Mouse (Mus musculus): ENCODE results near the gene Ktn1. TPM values are rescaled to one million over a fixed set of nuclear protein-coding genes. Genes with fewer than 3 reads are reported as not detected.

The Ktn1 gene
- polyA plus RNA-seq, 1 experiment: 60.7 TPM

- TF ChIP-seq POLR2A (IDR thresholded peaks at IDR 0.05; ENCODE audit: borderline replicate concordance, insufficient read depth, low read length): no peak
- TF ChIP-seq CTCF (IDR thresholded peaks at IDR 0.05; ENCODE audit: borderline replicate concordance, insufficient read depth, low read depth, low read length): no peak
- H3K4me1 ChIP-seq (ENCODE audit: control insufficient read depth, insufficient read depth, low read length): no peaks in the 10 kb centered on the region
- no peak overlapping the region for H3K4me3 ChIP-seq (replicated peaks; ENCODE audit: insufficient read depth, low read depth, low read length)
- WGBS: 32% methylated on average over 6 of the region's 6 CpGs
- DNase-seq: no peak
- H3K27me3 ChIP-seq (ENCODE audit: control insufficient read depth, insufficient read depth, low read length): no peaks in the 10 kb centered on the region
- no peak overlapping the region for H3K27ac ChIP-seq (ENCODE audit: insufficient read depth, low read length)
Observed at GRCm38 (mm10) chr14:47765192-47765591, 116.9 kb downstream of the Ktn1 start.

GRCm38 (mm10) chr14:47765796-47766195 lies 117.5 kb downstream of the Ktn1 start:
- Histone ChIP-seq H3K4me3 (replicated peaks; ENCODE audit: insufficient read depth, low read depth, low read length) (no peak overlapping the region), H3K27me3 (ENCODE audit: control insufficient read depth, insufficient read depth, low read length) (no peaks in the 10 kb centered on the region), H3K4me1 (ENCODE audit: control insufficient read depth, insufficient read depth, low read length) (no peaks in the 10 kb centered on the region), H3K27ac (ENCODE audit: insufficient read depth, low read length) (no peak overlapping the region)
- DNase-seq: no peak
- 50% methylated on average over 3 of the region's 3 CpGs for WGBS
- TF ChIP-seq CTCF (IDR thresholded peaks at IDR 0.05; ENCODE audit: borderline replicate concordance, insufficient read depth, low read depth, low read length) (no peak), POLR2A (IDR thresholded peaks at IDR 0.05; ENCODE audit: borderline replicate concordance, insufficient read depth, low read length) (no peak)

- WGBS: 75% methylated on average over 2 of the region's 2 CpGs
- H3K4me3 ChIP-seq (replicated peaks; ENCODE audit: insufficient read depth, low read depth, low read length): no peak overlapping the region
- no peak overlapping the region for H3K27ac ChIP-seq (ENCODE audit: insufficient read depth, low read length)
- H3K27me3 ChIP-seq (ENCODE audit: control insufficient read depth, insufficient read depth, low read length): no peaks in the 10 kb centered on the region
- H3K4me1 ChIP-seq (ENCODE audit: control insufficient read depth, insufficient read depth, low read length): no peaks in the 10 kb centered on the region
- TF ChIP-seq POLR2A (IDR thresholded peaks at IDR 0.05; ENCODE audit: borderline replicate concordance, insufficient read depth, low read length) (no peak), CTCF (IDR thresholded peaks at IDR 0.05; ENCODE audit: borderline replicate concordance, insufficient read depth, low read depth, low read length) (no peak)
- DNase-seq: no peak
Observed at GRCm38 (mm10) chr14:47766373-47766772, 118.1 kb downstream of the Ktn1 start.

- WGBS: 93% methylated on average over 4 of the region's 4 CpGs
- no peaks in the 10 kb centered on the region for H3K4me1 ChIP-seq (ENCODE audit: control insufficient read depth, insufficient read depth, low read length)
- H3K27me3 ChIP-seq (ENCODE audit: control insufficient read depth, insufficient read depth, low read length): no peaks in the 10 kb centered on the region
- DNase-seq: no peak
- H3K4me3 ChIP-seq (replicated peaks; ENCODE audit: insufficient read depth, low read depth, low read length): no peak overlapping the region
- TF ChIP-seq CTCF (IDR thresholded peaks at IDR 0.05; ENCODE audit: borderline replicate concordance, insufficient read depth, low read depth, low read length): no peak
- TF ChIP-seq POLR2A (IDR thresholded peaks at IDR 0.05; ENCODE audit: borderline replicate concordance, insufficient read depth, low read length): no peak
- H3K27ac ChIP-seq (ENCODE audit: insufficient read depth, low read length): no peak overlapping the region
Observed at GRCm38 (mm10) chr14:47771496-47771895, 123.2 kb downstream of the Ktn1 start.

GRCm38 (mm10) chr14:47775543-47775942 lies 127.3 kb downstream of the Ktn1 start:
- Histone ChIP-seq H3K27me3 (ENCODE audit: control insufficient read depth, insufficient read depth, low read length) (no peaks in the 10 kb centered on the region), H3K27ac (ENCODE audit: insufficient read depth, low read length) (no peak overlapping the region), H3K4me3 (replicated peaks; ENCODE audit: insufficient read depth, low read depth, low read length) (no peak overlapping the region), H3K4me1 (ENCODE audit: control insufficient read depth, insufficient read depth, low read length) (no peaks in the 10 kb centered on the region)
- 80% methylated on average over 3 of the region's 3 CpGs for WGBS
- TF ChIP-seq POLR2A (IDR thresholded peaks at IDR 0.05; ENCODE audit: borderline replicate concordance, insufficient read depth, low read length): no peak
- no peak for TF ChIP-seq CTCF (IDR thresholded peaks at IDR 0.05; ENCODE audit: borderline replicate concordance, insufficient read depth, low read depth, low read length)
- DNase-seq: no peak

- Histone ChIP-seq H3K4me1 (ENCODE audit: control insufficient read depth, insufficient read depth, low read length) (no peaks in the 10 kb centered on the region), H3K27ac (ENCODE audit: insufficient read depth, low read length) (no peak overlapping the region), H3K27me3 (ENCODE audit: control insufficient read depth, insufficient read depth, low read length) (no peaks in the 10 kb centered on the region), H3K4me3 (replicated peaks; ENCODE audit: insufficient read depth, low read depth, low read length) (no peak overlapping the region)
- DNase-seq: no peak
- TF ChIP-seq POLR2A (IDR thresholded peaks at IDR 0.05; ENCODE audit: borderline replicate concordance, insufficient read depth, low read length): no peak
- no peak for TF ChIP-seq CTCF (IDR thresholded peaks at IDR 0.05; ENCODE audit: borderline replicate concordance, insufficient read depth, low read depth, low read length)
- WGBS: 60% methylated on average over 6 of the region's 6 CpGs
Observed at GRCm38 (mm10) chr14:47776260-47777035, 128.2 kb downstream of the Ktn1 start.

GRCm38 (mm10) chr14:47786112-47786511 lies 137.9 kb downstream of the Ktn1 start:
- no peak overlapping the region for H3K27ac ChIP-seq (ENCODE audit: insufficient read depth, low read length)
- H3K4me1 ChIP-seq (ENCODE audit: control insufficient read depth, insufficient read depth, low read length): no peaks in the 10 kb centered on the region
- TF ChIP-seq CTCF (IDR thresholded peaks at IDR 0.05; ENCODE audit: borderline replicate concordance, insufficient read depth, low read depth, low read length) (no peak), POLR2A (IDR thresholded peaks at IDR 0.05; ENCODE audit: borderline replicate concordance, insufficient read depth, low read length) (no peak)
- H3K27me3 ChIP-seq (ENCODE audit: control insufficient read depth, insufficient read depth, low read length): no peaks in the 10 kb centered on the region
- WGBS: 30% methylated on average over 4 of the region's 4 CpGs
- DNase-seq: no peak
- H3K4me3 ChIP-seq (replicated peaks; ENCODE audit: insufficient read depth, low read depth, low read length): no peak overlapping the region

Other genes starting within 250 kb of the Ktn1 start
- gene Dlgap5, start 230.0 kb upstream of the Ktn1 start, polyA plus RNA-seq (2012; rRNA removed): 0.22 and 0.31 TPM in 2 replicates
- 30.7 and 30.8 TPM in 2 replicates for gene Fbxo34, start 198.0 kb upstream of the Ktn1 start, polyA plus RNA-seq (2012; rRNA removed)
- 16.0 and 16.3 TPM in 2 replicates for gene Atg14, start 77.8 kb upstream of the Ktn1 start, polyA plus RNA-seq (2012; rRNA removed)